Mouse (Mus musculus): ENCODE measurements around the gene Nhsl2. TPM values are rescaled to one million over a fixed set of nuclear protein-coding genes. Genes with fewer than 3 reads are reported as not detected.

The Nhsl2 gene
- polyA plus RNA-seq, 1 experiment from 2014 or later: 14.8 TPM

GRCm38 (mm10) chrX:101851566-101852354 is 2.6 kb downstream of the Nhsl2 start:
- no peak for DNase-seq (ENCODE audit: low spot score)

GRCm38 (mm10) chrX:101863666-101864378 is 14.6 kb downstream of the Nhsl2 start:
- Histone ChIP-seq H3K4me1 (ENCODE audit: control insufficient read depth, insufficient read depth, low read length) (no peaks in the 10 kb centered on the region), H3K9ac (replicated peaks; ENCODE audit: low read length) (no peak overlapping the region), H3K36me3 (replicated peaks; ENCODE audit: control insufficient read depth, insufficient read depth, low read depth, low read length) (no peaks in the 10 kb centered on the region), H3K4me2 (ENCODE audit: low read depth, low read length) (no peak overlapping the region), H3K9me3 (replicated peaks; ENCODE audit: control insufficient read depth, low read length) (no peaks in the 10 kb centered on the region), H3K27ac (replicated peaks; ENCODE audit: low read depth, low read length) (no peak overlapping the region), H3K4me3 (ENCODE audit: low read depth, low read length) (no peak overlapping the region), H3K27me3 (ENCODE audit: control insufficient read depth, insufficient read depth, low read length) (no peaks in the 10 kb centered on the region)
- 69% methylated on average over 4 of the region's 4 CpGs for WGBS
- DNase-seq (ENCODE audit: low spot score) (no peak), ATAC-seq (replicated peaks; ENCODE audit: insufficient number of reproducible peaks, low FRiP score, low TSS enrichment, low read depth) (no peak)

More at GRCm38 (mm10) chrX:101851566-101852354, 2.6 kb downstream of the Nhsl2 start:
- H3K27me3 ChIP-seq (ENCODE audit: control insufficient read depth, insufficient read depth, low read length): peaks cover 7% of the 10 kb centered on the region
- H3K27ac ChIP-seq (replicated peaks; ENCODE audit: low read depth, low read length): no peak overlapping the region
- no peak overlapping the region for H3K4me2 ChIP-seq (ENCODE audit: low read depth, low read length)
- H3K4me3 ChIP-seq (ENCODE audit: low read depth, low read length): no peak overlapping the region
- no peaks in the 10 kb centered on the region for H3K36me3 ChIP-seq (replicated peaks; ENCODE audit: control insufficient read depth, insufficient read depth, low read depth, low read length)
- no peak for ATAC-seq (replicated peaks; ENCODE audit: insufficient number of reproducible peaks, low FRiP score, low TSS enrichment, low read depth)
- no peak overlapping the region for H3K9ac ChIP-seq (replicated peaks; ENCODE audit: low read length)
- no peaks in the 10 kb centered on the region for H3K9me3 ChIP-seq (replicated peaks; ENCODE audit: control insufficient read depth, low read length)
- WGBS: 48% methylated on average over 7 of the region's 7 CpGs
- H3K4me1 ChIP-seq (ENCODE audit: control insufficient read depth, insufficient read depth, low read length): no peaks in the 10 kb centered on the region

GRCm38 (mm10) chrX:101864788-101865187 is 15.6 kb downstream of the Nhsl2 start:
- H3K9ac ChIP-seq (replicated peaks; ENCODE audit: low read length): no peak overlapping the region
- DNase-seq (ENCODE audit: low spot score): no peak
- WGBS: 57% methylated on average over 5 of the region's 5 CpGs

GRCm38 (mm10) chrX:101874147-101874546 is 25.0 kb downstream of the Nhsl2 start:
- 71% methylated on average over 3 of the region's 3 CpGs for WGBS
- Histone ChIP-seq H3K36me3 (replicated peaks; ENCODE audit: control insufficient read depth, insufficient read depth, low read depth, low read length) (no peaks in the 10 kb centered on the region), H3K27me3 (ENCODE audit: control insufficient read depth, insufficient read depth, low read length) (peaks cover 2% of the 10 kb centered on the region; the same call in 1 of the 2 replicates), H3K9me3 (replicated peaks; ENCODE audit: control insufficient read depth, low read length) (no peaks in the 10 kb centered on the region), H3K4me1 (ENCODE audit: control insufficient read depth, insufficient read depth, low read length) (no peaks in the 10 kb centered on the region), H3K27ac (replicated peaks; ENCODE audit: low read depth, low read length) (no peak overlapping the region), H3K4me2 (ENCODE audit: low read depth, low read length) (no peak overlapping the region), H3K4me3 (ENCODE audit: low read depth, low read length) (no peak overlapping the region), H3K9ac (replicated peaks; ENCODE audit: low read length) (no peak overlapping the region)
- DNase-seq (ENCODE audit: low spot score) (no peak), ATAC-seq (replicated peaks; ENCODE audit: insufficient number of reproducible peaks, low FRiP score, low TSS enrichment, low read depth) (no peak)

More at GRCm38 (mm10) chrX:101864788-101865187, 15.6 kb downstream of the Nhsl2 start:
- ATAC-seq (replicated peaks; ENCODE audit: insufficient number of reproducible peaks, low FRiP score, low TSS enrichment, low read depth): no peak
- H3K4me1 ChIP-seq (ENCODE audit: control insufficient read depth, insufficient read depth, low read length): no peaks in the 10 kb centered on the region
- no peaks in the 10 kb centered on the region for H3K36me3 ChIP-seq (replicated peaks; ENCODE audit: control insufficient read depth, insufficient read depth, low read depth, low read length)
- H3K27ac ChIP-seq (replicated peaks; ENCODE audit: low read depth, low read length): no peak overlapping the region
- H3K4me3 ChIP-seq (ENCODE audit: low read depth, low read length): no peak overlapping the region
- H3K9me3 ChIP-seq (replicated peaks; ENCODE audit: control insufficient read depth, low read length): no peaks in the 10 kb centered on the region
- H3K27me3 ChIP-seq (ENCODE audit: control insufficient read depth, insufficient read depth, low read length): no peaks in the 10 kb centered on the region
- H3K4me2 ChIP-seq (ENCODE audit: low read depth, low read length): no peak overlapping the region

GRCm38 (mm10) chrX:101874901-101875300 is 25.7 kb downstream of the Nhsl2 start:
- Histone ChIP-seq H3K9ac (replicated peaks; ENCODE audit: low read length) (no peak overlapping the region), H3K4me3 (ENCODE audit: low read depth, low read length) (no peak overlapping the region), H3K4me1 (ENCODE audit: control insufficient read depth, insufficient read depth, low read length) (no peaks in the 10 kb centered on the region), H3K4me2 (ENCODE audit: low read depth, low read length) (no peak overlapping the region), H3K36me3 (replicated peaks; ENCODE audit: control insufficient read depth, insufficient read depth, low read depth, low read length) (no peaks in the 10 kb centered on the region), H3K27ac (replicated peaks; ENCODE audit: low read depth, low read length) (no peak overlapping the region), H3K9me3 (replicated peaks; ENCODE audit: control insufficient read depth, low read length) (no peaks in the 10 kb centered on the region), H3K27me3 (ENCODE audit: control insufficient read depth, insufficient read depth, low read length) (peaks cover 2% of the 10 kb centered on the region; the same call in 1 of the 2 replicates)
- ATAC-seq (replicated peaks; ENCODE audit: insufficient number of reproducible peaks, low FRiP score, low TSS enrichment, low read depth): no peak
- WGBS: 43% methylated on average over 2 of the region's 2 CpGs
- DNase-seq (ENCODE audit: low spot score): no peak

GRCm38 (mm10) chrX:101876136-101876535 is 27.0 kb downstream of the Nhsl2 start:
- DNase-seq (ENCODE audit: low spot score) (no peak), ATAC-seq (replicated peaks; ENCODE audit: insufficient number of reproducible peaks, low FRiP score, low TSS enrichment, low read depth) (no peak)
- no peaks in the 10 kb centered on the region for H3K9me3 ChIP-seq (replicated peaks; ENCODE audit: control insufficient read depth, low read length)
- no peaks in the 10 kb centered on the region for H3K36me3 ChIP-seq (replicated peaks; ENCODE audit: control insufficient read depth, insufficient read depth, low read depth, low read length)
- H3K4me1 ChIP-seq (ENCODE audit: control insufficient read depth, insufficient read depth, low read length): no peaks in the 10 kb centered on the region
- H3K4me3 ChIP-seq (ENCODE audit: low read depth, low read length): no peak overlapping the region
- WGBS: 47% methylated on average over 2 of the region's 2 CpGs
- peaks cover 2% of the 10 kb centered on the region; the same call in 1 of the 2 replicates for H3K27me3 ChIP-seq (ENCODE audit: control insufficient read depth, insufficient read depth, low read length)
- no peak overlapping the region for H3K4me2 ChIP-seq (ENCODE audit: low read depth, low read length)
- no peak overlapping the region for H3K9ac ChIP-seq (replicated peaks; ENCODE audit: low read length)
- H3K27ac ChIP-seq (replicated peaks; ENCODE audit: low read depth, low read length): no peak overlapping the region

GRCm38 (mm10) chrX:101877840-101878239 is 28.7 kb downstream of the Nhsl2 start:
- 88% methylated on average over 4 of the region's 4 CpGs for WGBS
- peaks cover 2% of the 10 kb centered on the region; the same call in 1 of the 2 replicates for H3K27me3 ChIP-seq (ENCODE audit: control insufficient read depth, insufficient read depth, low read length)
- no peaks in the 10 kb centered on the region for H3K4me1 ChIP-seq (ENCODE audit: control insufficient read depth, insufficient read depth, low read length)
- H3K4me2 ChIP-seq (ENCODE audit: low read depth, low read length): no peak overlapping the region
- no peak overlapping the region for H3K9ac ChIP-seq (replicated peaks; ENCODE audit: low read length)
- H3K4me3 ChIP-seq (ENCODE audit: low read depth, low read length): no peak overlapping the region
- DNase-seq (ENCODE audit: low spot score): no peak
- ATAC-seq (replicated peaks; ENCODE audit: insufficient number of reproducible peaks, low FRiP score, low TSS enrichment, low read depth): no peak
- no peaks in the 10 kb centered on the region for H3K36me3 ChIP-seq (replicated peaks; ENCODE audit: control insufficient read depth, insufficient read depth, low read depth, low read length)
- no peaks in the 10 kb centered on the region for H3K9me3 ChIP-seq (replicated peaks; ENCODE audit: control insufficient read depth, low read length)
- H3K27ac ChIP-seq (replicated peaks; ENCODE audit: low read depth, low read length): no peak overlapping the region

- H3K4me1 ChIP-seq (ENCODE audit: control insufficient read depth, insufficient read depth, low read length): no peaks in the 10 kb centered on the region
- H3K4me2 ChIP-seq (ENCODE audit: low read depth, low read length): no peak overlapping the region
- no peak overlapping the region for H3K4me3 ChIP-seq (ENCODE audit: low read depth, low read length)
- H3K9me3 ChIP-seq (replicated peaks; ENCODE audit: control insufficient read depth, low read length): no peaks in the 10 kb centered on the region
- DNase-seq (ENCODE audit: low spot score): no peak
- ATAC-seq (replicated peaks; ENCODE audit: insufficient number of reproducible peaks, low FRiP score, low TSS enrichment, low read depth): no peak
- WGBS: 72% methylated on average over 4 of the region's 4 CpGs
- H3K27ac ChIP-seq (replicated peaks; ENCODE audit: low read depth, low read length): no peak overlapping the region
- no peaks in the 10 kb centered on the region for H3K36me3 ChIP-seq (replicated peaks; ENCODE audit: control insufficient read depth, insufficient read depth, low read depth, low read length)
- H3K9ac ChIP-seq (replicated peaks; ENCODE audit: low read length): no peak overlapping the region
- H3K27me3 ChIP-seq (ENCODE audit: control insufficient read depth, insufficient read depth, low read length): 0 out of 2 replicates have a peak, but pooled peaks cover under 1% of the 10 kb centered on the region
Observed at GRCm38 (mm10) chrX:101878546-101878945, 29.4 kb downstream of the Nhsl2 start.

All from embryonic facial prominence, embryonic 11.5 days (tissue).